In genomic region chrX:12110518-12110917, GRCm38 (mm10) we compare ENCODE assay signal across 11 mouse cellular contexts.
"Had no signal": no experiment of that assay in that cellular context is flagged by ENCODE, and none has a peak within 500 bp of the region (broad histone marks: within the 10 kb centered on the region; RNA-seq: fewer than 3 reads in every experiment).

No protein-coding gene starts in this region.

- H3K4me2 ChIP-seq: kidney, embryonic 15.5 days; liver, embryonic 11.5 days; liver, embryonic 15.5 days; midbrain, embryonic 13.5 days; stomach, embryonic 15.5 days had no signal

- H3K27ac ChIP-seq: kidney, embryonic 15.5 days; liver, embryonic 15.5 days; midbrain, embryonic 13.5 days; stomach, embryonic 15.5 days had no signal

- H3K27me3 ChIP-seq: liver, embryonic 15.5 days; midbrain, embryonic 13.5 days; stomach, embryonic 15.5 days had no signal

- ATAC-seq: midbrain, embryonic 13.5 days had no signal

- DNase-seq: kidney, postnatal 14 days; left cerebral cortex, postnatal 4 days; lung, adult 2 months; lung, postnatal 14 days; right cerebral cortex, postnatal 14 days; thymus, postnatal 36 days had no signal

- H3K4me1 ChIP-seq: kidney, embryonic 15.5 days; liver, embryonic 15.5 days; midbrain, embryonic 13.5 days; stomach, embryonic 15.5 days had no signal

- H3K9ac ChIP-seq: kidney, embryonic 15.5 days; liver, embryonic 15.5 days; midbrain, embryonic 13.5 days; stomach, embryonic 15.5 days had no signal

- H3K36me3 ChIP-seq: kidney, embryonic 15.5 days; liver, embryonic 15.5 days; midbrain, embryonic 13.5 days; stomach, embryonic 15.5 days had no signal

- H3K4me3 ChIP-seq: kidney, embryonic 15.5 days; liver, embryonic 15.5 days; midbrain, embryonic 13.5 days; stomach, embryonic 15.5 days had no signal

- H3K9me3 ChIP-seq: kidney, embryonic 15.5 days; liver, embryonic 15.5 days; midbrain, embryonic 13.5 days; stomach, embryonic 15.5 days had no signal
